Mouse (Mus musculus) hindbrain, embryonic 10.5 days (tissue): ENCODE results near the gene Ski. TPM values are rescaled to one million over a fixed set of nuclear protein-coding genes. Genes with fewer than 3 reads are reported as not detected.

Experiments used
- DNase-seq: peaks from one replicate; pipeline ENCODE4 v3.0.0-alpha.2; 2017; ENCODE audit warnings: low spot score
- H3K27ac ChIP-seq: fragments of 300-500 bp; sonication (generic); 2 replicates; pipeline ENCODE4 v1.5.1; 2016; ENCODE audit warnings: mild to moderate bottlenecking, moderate library complexity
- H3K27me3 ChIP-seq: fragments of 300-500 bp; sonication (generic); 2 replicates; pipeline ENCODE4 v1.6.1; 2016; ENCODE audit warnings: mild to moderate bottlenecking; ENCODE audit not compliant: poor library complexity, insufficient read depth, severe bottlenecking
- H3K36me3 ChIP-seq: fragments of 300-500 bp; sonication (generic); 2 replicates; pipeline ENCODE4 v1.6.1; 2016; ENCODE audit warnings: mild to moderate bottlenecking, moderate library complexity
- H3K4me1 ChIP-seq: fragments of 300-500 bp; sonication (generic); replicated peaks from 2 replicates; pipeline ENCODE4 v1.6.1; 2016; ENCODE audit warnings: mild to moderate bottlenecking
- H3K4me3 ChIP-seq: fragments of 300-500 bp; sonication (generic); 2 replicates; pipeline ENCODE4 v1.5.1; 2016; ENCODE audit warnings: mild to moderate bottlenecking, moderate library complexity
- H3K9me3 ChIP-seq: fragments of 300-500 bp; sonication (generic); 2 replicates; pipeline ENCODE4 v1.6.1; 2016; ENCODE audit warnings: mild to moderate bottlenecking, moderate library complexity
- WGBS: fragments of 180-500 bp; shearing (Covaris S2); methylation state at CpG from one replicate; pipeline ENCODE4 v1.1.7; 2016; 5-methylcytosine and 5-hydroxymethylcytosine counted together
- polyA plus RNA-seq: library from polyadenylated mRNA; unstranded; fragments of >200 nt; fragmentation: Nextera tagmentation; extraction: Ambion mirVana; gene quantifications from 2 replicates; pipeline ENCODE4 v1.2.1, GENCODE M21; 2016

Ski gene
- polyA plus RNA-seq, 1 experiment from 2014 or later, result 9.3 TPM

DNA sequence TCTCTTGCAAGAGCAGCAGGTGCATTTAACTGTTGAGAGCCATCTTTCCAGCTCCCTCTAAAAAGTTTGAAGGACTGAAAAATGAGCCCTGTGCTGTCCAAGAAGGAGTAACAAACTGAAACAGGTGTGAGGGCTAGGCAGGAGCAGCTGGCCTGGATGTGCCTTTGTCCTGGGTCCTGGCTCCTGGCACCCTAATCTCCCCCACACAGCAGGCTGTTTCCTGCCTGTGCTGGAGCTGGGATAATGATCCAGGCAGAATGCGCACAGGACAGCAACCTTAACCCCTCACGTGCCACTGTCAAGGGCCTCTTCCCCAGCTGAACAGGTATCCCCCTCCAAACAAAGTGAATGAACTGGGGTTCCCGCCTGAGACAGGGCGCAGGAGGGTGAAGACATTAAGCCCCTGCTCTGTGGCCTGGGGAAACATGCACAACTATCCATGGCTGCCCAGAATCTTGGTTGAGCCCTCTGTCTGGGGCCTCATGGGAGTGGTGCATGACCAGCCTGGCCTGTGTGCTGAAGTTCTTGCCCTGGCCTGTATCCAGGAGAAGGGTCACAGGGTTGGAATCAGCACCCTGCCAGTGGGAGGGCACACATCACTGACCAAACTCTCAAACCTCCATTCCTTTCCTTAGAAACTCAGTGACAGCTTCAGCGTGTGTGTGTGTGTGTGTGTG, 86.3 kb downstream of the Ski start:
- H3K4me1 ChIP-seq, result peaks cover 85% of the 10 kb centered on the region
- DNase-seq, result no peak
- 63% methylated on average over 5 of the region's 5 CpGs for WGBS

GRCm38 (mm10) chr4:155134686-155135172, 87.7 kb downstream of the Ski start:
- peaks cover 80% of the 10 kb centered on the region for H3K4me1 ChIP-seq
- 90% methylated on average over 7 of the region's 7 CpGs for WGBS
- H3K27ac ChIP-seq, result peak overlapping the region; percentile 86
- no peaks in the 10 kb centered on the region for H3K9me3 ChIP-seq
- H3K27me3 ChIP-seq, result 0 out of 2 replicates have a peak, but pooled peaks cover 3% of the 10 kb centered on the region
- DNase-seq, result no peak
- no peak overlapping the region for H3K4me3 ChIP-seq
- H3K36me3 ChIP-seq, result no peaks in the 10 kb centered on the region

More for the DNA sequence above, 86.3 kb downstream of the Ski start:
- H3K9me3 ChIP-seq, result no peaks in the 10 kb centered on the region
- H3K4me3 ChIP-seq, result no peak overlapping the region
- no peaks in the 10 kb centered on the region for H3K27me3 ChIP-seq
- H3K27ac ChIP-seq, result peak overlapping the region; percentile 86
- no peaks in the 10 kb centered on the region for H3K36me3 ChIP-seq

DNA sequence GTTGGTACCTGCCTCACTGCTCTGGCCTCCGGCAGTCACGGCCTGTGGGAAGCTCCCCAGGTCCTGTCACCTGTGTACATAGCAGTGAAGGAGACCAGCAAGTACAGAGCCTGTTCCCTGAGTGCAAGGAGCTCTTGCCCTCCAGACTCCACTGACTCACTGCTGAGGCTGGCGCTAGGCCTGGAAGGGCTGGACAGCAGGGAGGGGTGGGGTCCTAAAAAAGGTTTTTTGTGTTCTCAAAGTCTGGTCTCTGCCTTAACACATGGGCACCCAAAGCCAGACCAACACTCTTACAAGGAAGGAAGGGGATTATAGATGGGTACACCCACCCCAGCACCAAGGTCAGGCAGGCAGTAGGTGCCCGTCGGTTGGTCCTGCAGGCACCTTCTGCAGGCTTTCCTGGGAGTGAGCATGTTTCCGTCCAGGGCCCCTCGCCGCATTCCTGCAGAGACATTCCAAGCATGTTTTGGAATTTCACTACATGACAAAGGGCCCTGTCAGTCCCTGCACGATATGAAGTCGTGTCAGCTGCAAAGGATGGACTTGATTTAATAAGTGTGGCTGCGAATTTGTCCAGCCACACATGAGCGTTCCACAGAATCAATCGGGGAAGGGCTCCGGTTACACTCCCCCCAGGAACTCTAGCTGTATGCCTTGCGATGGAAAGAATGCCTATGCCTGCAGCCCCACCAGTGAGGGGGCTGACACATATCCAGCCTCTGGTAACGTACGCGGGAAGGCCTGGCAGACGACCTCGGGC, 88.6 kb downstream of the Ski start:
- Histone ChIP-seq H3K9me3 (no peaks in the 10 kb centered on the region), H3K4me3 (0 out of 2 replicates have a peak overlapping the region, but pooled peaks have one; percentile 0), H3K36me3 (no peaks in the 10 kb centered on the region), H3K27me3 (0 out of 2 replicates have a peak, but pooled peaks cover 3% of the 10 kb centered on the region), H3K27ac (peak overlapping the region; percentile 86), H3K4me1 (peaks cover 79% of the 10 kb centered on the region)
- 37% methylated on average over 20 of the region's 20 CpGs for WGBS
- DNase-seq, result peak; percentile 54

DNA sequence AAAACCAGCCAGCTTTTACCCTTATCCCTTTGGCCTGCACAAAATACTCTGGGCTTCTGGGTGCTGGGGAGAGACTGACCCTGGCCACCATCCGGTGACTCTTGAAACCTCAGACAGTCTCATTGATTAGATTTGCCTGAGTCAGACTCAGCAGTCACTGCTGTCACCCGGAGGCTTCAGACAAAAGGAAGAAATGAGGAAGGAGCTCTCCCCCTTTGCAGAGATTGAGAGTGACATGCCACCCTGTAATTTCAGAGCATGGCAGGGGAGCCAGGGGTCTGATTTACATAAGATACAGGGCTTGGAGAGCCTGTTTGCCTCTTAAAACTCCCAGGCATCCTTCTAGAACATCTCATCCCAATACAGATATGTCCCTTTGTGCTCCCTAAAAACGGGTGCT, 89.2 kb downstream of the Ski start:
- no peaks in the 10 kb centered on the region for H3K36me3 ChIP-seq
- H3K27me3 ChIP-seq, result 0 out of 2 replicates have a peak, but pooled peaks cover 3% of the 10 kb centered on the region
- no peaks in the 10 kb centered on the region for H3K9me3 ChIP-seq
- no peak for DNase-seq
- 39% methylated on average over 3 of the region's 3 CpGs for WGBS
- H3K4me1 ChIP-seq, result peaks cover 78% of the 10 kb centered on the region
- H3K27ac ChIP-seq, result peak overlapping the region; percentile 86
- H3K4me3 ChIP-seq, result no peak overlapping the region

DNA sequence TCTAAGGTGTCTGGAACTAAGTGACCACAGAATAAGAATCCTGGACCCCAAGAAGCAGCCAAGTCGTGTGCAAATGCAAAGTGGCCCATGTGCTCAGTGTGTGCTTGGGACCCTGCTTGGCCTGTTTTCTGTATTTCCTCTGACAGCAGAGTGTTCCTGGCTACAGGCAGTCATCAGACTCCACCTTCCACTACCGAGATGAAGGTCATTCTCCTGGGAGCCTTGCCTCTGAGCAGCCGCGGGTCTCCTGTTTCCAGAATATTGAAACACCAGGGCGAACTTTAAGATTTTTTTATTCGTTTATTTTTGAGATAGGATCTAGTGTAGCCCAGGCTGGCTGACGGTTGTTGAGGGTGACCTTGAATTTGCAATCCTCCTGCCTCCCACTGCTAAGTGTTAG, 91.8 kb downstream of the Ski start:
- Histone ChIP-seq H3K9me3 (no peaks in the 10 kb centered on the region), H3K36me3 (no peaks in the 10 kb centered on the region), H3K4me3 (no peak overlapping the region), H3K4me1 (peaks cover 76% of the 10 kb centered on the region), H3K27ac (peak overlapping the region; percentile 25; the same call in 1 of the 2 replicates), H3K27me3 (0 out of 2 replicates have a peak, but pooled peaks cover 3% of the 10 kb centered on the region)
- DNase-seq, result no peak
- WGBS, result 81% methylated on average over 7 of the region's 7 CpGs

DNA sequence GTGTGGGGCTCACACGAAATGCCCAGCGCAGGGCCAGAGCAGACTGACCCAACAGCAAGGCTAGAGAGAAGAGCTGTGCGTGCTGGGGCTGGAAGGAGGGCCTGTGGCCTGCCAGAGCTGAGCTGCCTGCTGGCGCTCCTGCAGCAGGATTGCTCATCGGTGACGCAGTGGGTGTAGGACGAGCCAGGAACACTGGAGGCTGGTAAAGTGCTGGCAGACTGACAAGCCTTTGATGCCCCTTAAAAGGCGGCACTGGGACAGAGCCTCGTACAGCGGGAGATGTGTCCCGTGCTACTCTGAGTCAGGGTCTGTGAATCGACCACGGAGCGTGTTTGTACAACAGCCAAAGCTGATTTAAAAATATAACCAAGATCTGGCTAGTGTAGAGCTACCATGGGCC, 92.4 kb downstream of the Ski start:
- Histone ChIP-seq H3K9me3 (no peaks in the 10 kb centered on the region), H3K4me1 (peaks cover 76% of the 10 kb centered on the region), H3K27me3 (0 out of 2 replicates have a peak, but pooled peaks cover 3% of the 10 kb centered on the region), H3K4me3 (no peak overlapping the region), H3K36me3 (no peaks in the 10 kb centered on the region), H3K27ac (0 out of 2 replicates have a peak overlapping the region, but pooled peaks have one; percentile 45)
- no peak for DNase-seq
- 88% methylated on average over 14 of the region's 14 CpGs for WGBS

DNA sequence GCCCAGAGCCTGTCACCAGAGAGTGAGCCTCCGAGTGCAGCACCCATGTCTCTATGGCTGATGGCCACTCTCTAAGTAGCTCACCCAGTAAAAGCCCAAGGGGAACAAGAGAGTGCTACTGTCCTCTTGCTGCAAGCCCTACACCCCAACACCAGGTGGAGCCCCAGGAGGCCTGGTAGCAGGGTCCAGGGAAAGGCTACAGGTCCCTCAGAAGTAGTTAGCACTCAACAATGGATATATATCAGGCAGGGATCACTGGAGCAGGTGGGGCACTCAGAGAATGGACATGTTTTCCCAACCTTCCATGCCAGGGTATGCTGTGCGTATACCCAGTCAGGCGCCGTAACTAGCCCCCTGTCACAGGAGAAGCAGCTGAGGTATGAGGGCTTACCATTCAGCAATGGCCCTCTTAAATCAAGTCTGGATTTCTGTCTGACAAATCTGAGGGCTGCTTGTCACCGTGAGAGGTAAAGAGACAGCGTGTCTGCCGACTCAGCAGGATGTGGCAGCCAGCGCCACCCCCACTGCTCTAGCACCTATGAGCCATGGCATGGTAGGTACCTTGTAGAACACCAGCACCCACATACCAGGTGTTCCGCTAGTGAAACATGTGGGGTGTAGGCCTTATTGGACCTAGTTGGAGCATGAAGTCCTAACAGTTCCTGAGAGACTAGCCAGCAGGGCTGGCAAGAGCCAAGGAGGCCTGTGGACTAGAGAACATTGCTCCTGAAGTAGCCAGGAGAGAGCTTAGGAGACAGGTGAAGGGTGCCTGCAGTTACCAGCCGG, 93.1 kb downstream of the Ski start:
- no peak for DNase-seq
- H3K36me3 ChIP-seq, result no peaks in the 10 kb centered on the region
- peak overlapping the region; percentile 45; the same call in 1 of the 2 replicates for H3K27ac ChIP-seq
- no peaks in the 10 kb centered on the region for H3K9me3 ChIP-seq
- 91% methylated on average over 10 of the region's 10 CpGs for WGBS
- peaks cover 76% of the 10 kb centered on the region for H3K4me1 ChIP-seq
- 0 out of 2 replicates have a peak, but pooled peaks cover 3% of the 10 kb centered on the region for H3K27me3 ChIP-seq
- H3K4me3 ChIP-seq, result no peak overlapping the region

GRCm38 (mm10) chr4:155128411-155128810, 94.0 kb downstream of the Ski start:
- no peaks in the 10 kb centered on the region for H3K36me3 ChIP-seq
- 93% methylated on average over 15 of the region's 15 CpGs for WGBS
- no peak overlapping the region for H3K4me3 ChIP-seq
- peaks cover 71% of the 10 kb centered on the region for H3K4me1 ChIP-seq
- H3K27me3 ChIP-seq, result 0 out of 2 replicates have a peak, but pooled peaks cover 3% of the 10 kb centered on the region
- H3K27ac ChIP-seq, result no peak overlapping the region
- DNase-seq, result no peak
- H3K9me3 ChIP-seq, result no peaks in the 10 kb centered on the region

DNA sequence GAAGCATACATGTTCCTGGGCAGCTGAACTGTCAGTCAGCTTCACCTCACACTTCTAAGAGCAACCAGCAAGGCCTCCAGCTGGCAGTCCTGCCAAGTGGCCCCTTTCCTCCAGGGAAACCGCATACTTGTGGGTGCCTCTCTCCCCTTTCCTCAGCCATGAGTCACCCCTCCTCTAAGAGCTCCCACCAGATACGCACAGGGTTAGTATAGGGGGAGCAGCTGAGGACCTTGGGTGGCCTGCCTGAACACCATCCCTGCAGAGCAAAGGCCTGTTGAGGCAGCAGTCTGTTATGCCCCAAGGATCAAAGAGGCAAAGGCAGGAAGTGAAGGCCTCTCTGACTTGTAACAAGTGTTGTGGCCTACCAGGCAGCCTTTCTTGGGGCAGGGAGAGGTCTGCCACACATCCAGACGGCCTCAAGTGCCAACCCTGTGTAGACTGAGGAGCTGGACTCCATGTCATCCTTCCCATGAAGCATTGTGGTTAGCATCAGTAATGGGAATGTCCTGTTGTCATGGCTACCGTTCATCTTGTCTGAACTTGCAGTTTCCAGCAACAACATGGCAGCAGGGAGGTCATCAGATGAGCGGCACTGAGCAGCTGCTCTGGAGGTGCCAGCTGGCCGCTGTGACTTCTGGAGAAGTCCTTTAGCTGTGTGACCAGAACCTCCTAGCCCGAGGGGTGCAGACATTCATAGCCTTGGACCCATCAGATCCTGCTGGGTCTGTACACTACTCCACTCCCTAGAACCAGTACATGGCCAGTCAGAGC, 95.6 kb downstream of the Ski start:
- DNase-seq, result no peak
- WGBS, result 69% methylated on average over 7 of the region's 7 CpGs

DNA sequence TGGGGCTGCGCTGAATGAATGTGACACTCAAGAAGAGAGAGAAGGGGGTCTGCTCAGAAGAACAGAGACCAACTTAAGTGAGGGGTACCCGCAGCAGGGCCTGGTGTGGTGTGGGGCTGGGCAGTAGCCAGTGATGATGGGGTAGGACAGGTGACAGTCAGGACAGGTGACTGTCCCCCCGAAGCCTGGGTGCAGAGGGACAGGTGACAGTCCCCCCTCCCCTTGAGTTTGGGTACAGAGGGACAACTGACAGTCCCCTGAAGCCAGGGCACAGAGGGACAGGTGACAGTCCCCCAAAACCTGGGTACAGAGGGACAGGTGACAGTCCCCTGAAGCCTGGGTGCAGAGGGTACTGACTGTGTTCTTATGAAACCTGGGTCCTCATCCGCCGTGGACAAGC, 96.2 kb downstream of the Ski start:
- H3K9me3 ChIP-seq, result no peaks in the 10 kb centered on the region
- WGBS, result 92% methylated on average over 5 of the region's 5 CpGs
- H3K27ac ChIP-seq, result peak overlapping the region; percentile 54
- H3K27me3 ChIP-seq, result 0 out of 2 replicates have a peak, but pooled peaks cover 3% of the 10 kb centered on the region
- DNase-seq, result no peak
- no peak overlapping the region for H3K4me3 ChIP-seq
- H3K4me1 ChIP-seq, result peaks cover 66% of the 10 kb centered on the region
- no peaks in the 10 kb centered on the region for H3K36me3 ChIP-seq

More for the DNA sequence above, 95.6 kb downstream of the Ski start:
- no peak overlapping the region for H3K4me3 ChIP-seq
- H3K4me1 ChIP-seq, result peaks cover 67% of the 10 kb centered on the region
- H3K27me3 ChIP-seq, result 0 out of 2 replicates have a peak, but pooled peaks cover 3% of the 10 kb centered on the region
- peak overlapping the region; percentile 54 for H3K27ac ChIP-seq
- H3K9me3 ChIP-seq, result no peaks in the 10 kb centered on the region
- H3K36me3 ChIP-seq, result no peaks in the 10 kb centered on the region

GRCm38 (mm10) chr4:155125310-155125709, 97.1 kb downstream of the Ski start:
- Histone ChIP-seq H3K4me1 (peaks cover 73% of the 10 kb centered on the region), H3K4me3 (no peak overlapping the region), H3K36me3 (no peaks in the 10 kb centered on the region), H3K9me3 (no peaks in the 10 kb centered on the region), H3K27ac (peak overlapping the region; percentile 42; the same call in 1 of the 2 replicates), H3K27me3 (0 out of 2 replicates have a peak, but pooled peaks cover 3% of the 10 kb centered on the region)
- no peak for DNase-seq
- 66% methylated on average over 7 of the region's 7 CpGs for WGBS
